Mouse (Mus musculus): Measurements from ENCODE around the gene Mut. TPM values are rescaled to one million over a fixed set of nuclear protein-coding genes. Genes with fewer than 3 reads are reported as not detected.

The Mut gene
- 100 to 1,000 TPM; 146 to 162 TPM for total RNA-seq (2021)

DNA sequence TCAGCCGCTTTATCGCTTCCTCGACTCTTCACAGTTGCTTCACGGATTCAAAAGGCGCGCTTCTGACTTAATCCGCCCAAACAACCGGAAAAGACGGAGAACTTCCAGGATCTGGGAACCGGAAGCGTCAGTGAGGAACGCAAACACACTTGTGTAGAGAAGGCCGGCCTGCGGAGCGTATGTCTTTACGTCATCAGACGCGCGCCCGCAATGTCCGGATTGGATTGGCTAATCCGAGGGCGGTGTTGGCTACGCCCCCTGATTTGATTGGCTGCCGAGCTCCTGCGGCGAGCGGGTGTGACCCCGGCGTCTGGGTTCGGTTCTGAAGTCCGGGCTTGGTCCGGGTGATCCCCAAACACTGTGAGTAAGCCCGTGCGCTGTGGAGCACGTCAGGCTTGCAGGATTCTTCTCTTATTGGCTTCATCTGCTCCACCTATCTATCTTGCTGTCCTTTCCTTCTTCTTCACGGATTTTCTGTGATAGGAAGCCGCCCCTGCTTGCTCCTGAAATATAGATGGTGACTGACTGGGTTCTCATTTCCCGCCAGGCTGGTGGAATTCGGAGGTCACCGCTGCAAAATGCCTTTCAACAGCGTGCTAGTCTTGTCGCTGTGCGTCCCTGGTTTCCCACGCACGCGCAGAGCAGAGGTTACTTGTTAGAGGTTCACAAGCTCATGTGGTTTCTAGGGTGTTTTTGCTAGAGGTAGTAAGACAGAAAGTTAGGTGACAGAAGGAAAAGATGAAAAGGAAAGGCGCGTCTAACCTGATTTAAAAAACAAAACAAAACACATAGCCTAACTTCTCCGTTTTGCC is at the start of gene Mut, which contains the start of gene Cenpq:
Gene Mut (plus strand): TSS at position 266 of the 812 bp plus-strand sequence.
Gene Cenpq (minus strand): TSS at position 628 of the 812 bp plus-strand sequence.
- intact Hi-C loops (cut with DNase I): no loop called here
- peak; percentile 97 for DNase-seq

DNA sequence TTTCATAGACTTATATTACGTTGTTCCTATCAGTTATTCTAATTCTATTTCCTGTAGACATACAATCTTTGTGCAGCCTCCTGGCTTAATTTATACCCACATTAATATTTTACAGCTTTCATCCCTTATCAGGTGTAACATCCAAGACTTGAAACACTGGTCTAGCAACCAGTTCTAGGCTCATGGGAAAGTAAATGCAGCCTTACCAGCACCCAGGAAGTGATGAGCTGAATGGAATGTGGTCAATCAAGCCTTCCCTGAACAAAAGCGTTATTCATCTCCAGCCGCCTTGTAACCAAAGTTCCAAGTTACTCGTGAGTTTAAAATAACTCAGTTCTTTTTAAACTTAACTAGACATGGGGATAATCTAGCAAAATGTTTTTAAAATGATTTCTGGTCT is 49.3 kb upstream of the Mut start:
- intact Hi-C loops (cut with DNase I): no loop called here
- DNase-seq: no peak

DNA sequence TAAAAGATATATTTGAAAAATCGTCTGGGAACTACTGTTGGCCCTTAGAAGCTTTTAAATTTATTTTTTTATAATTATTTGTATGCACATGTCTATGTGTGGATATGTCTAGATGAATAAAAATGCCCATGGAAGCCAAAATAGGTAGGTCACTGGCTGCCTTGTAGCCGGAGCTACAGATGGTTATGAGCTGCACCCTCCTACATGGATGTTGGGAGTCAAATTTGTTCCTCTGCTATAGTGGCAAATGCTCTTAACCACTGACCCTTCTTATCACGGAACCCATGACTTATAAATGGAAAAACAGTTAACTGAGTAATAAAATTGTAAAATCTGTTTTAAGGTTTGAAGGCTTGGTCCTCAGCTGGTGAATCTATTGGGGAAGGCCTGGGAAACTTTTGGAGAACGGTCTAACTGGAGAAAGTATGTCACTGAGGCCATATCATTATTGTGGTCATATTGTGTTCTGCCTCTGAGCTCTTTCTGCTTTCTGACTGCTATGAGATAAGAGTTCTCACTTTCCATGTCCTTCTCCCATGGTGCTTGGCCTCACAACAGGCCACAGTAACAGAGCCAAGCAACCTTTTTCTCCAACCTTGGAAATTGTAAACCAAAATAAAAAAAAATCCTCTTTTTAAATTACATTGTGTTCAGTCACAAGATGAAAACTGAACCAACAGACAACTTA is 46.5 kb upstream of the Mut start:
- intact Hi-C loops (cut with DNase I): no loop called here
- no peak for DNase-seq

DNA sequence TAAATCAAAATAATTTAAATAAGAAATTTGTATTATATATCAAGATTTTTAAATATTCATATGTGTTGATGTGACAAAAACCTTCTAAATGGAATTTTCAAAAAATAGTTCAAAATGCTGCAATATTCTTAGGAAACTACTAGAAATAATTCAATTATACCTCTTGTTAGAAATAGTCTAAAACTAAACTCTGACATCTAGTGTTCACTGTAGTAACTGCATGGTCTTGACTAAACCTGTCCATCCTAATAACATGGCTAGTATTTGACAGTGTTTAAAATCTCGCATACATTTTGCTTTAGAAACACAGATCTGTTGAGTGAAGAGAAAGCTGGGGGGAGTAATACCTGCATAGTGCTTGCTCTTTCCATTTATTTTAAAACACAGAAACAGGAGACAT is 37.6 kb upstream of the Mut start:
- DNase-seq: no peak

DNA sequence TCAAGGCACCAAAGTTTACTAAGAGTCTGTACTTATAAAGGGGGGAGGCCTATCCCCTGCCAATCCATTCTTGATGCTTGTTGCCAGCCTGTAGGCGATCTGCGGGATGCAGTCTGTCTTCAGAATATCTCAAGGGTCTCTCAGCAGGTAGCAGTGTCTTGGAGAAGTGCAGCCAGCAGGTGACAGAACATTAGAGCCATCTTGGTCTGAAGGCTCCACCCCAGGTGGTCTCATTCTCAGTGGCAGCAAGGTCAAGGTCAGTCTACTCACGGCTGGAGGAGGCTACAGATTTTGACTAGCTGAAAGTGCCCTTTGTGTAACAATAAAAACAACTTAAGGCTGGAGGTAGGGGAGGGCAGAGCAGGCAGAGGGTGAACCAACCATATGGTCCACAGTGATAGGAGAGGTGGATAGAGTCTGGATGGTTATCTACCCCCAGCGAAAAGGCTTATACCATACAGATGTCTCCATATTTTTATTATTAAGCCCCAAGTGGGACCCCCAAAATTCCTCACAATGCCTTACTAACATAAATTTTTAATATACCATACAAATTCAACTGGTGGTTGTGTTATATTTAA is 34.6 kb upstream of the Mut start:
- DNase-seq: no peak
- intact Hi-C loops (cut with DNase I): no loop called here

More for the DNA sequence above, 37.6 kb upstream of the Mut start:
- intact Hi-C loops (cut with DNase I): loop anchor here (1.0 to 2.0 kb wide), 2 partner anchors 60 to 72 kb away; no protein-coding TSS in a partner anchor

DNA sequence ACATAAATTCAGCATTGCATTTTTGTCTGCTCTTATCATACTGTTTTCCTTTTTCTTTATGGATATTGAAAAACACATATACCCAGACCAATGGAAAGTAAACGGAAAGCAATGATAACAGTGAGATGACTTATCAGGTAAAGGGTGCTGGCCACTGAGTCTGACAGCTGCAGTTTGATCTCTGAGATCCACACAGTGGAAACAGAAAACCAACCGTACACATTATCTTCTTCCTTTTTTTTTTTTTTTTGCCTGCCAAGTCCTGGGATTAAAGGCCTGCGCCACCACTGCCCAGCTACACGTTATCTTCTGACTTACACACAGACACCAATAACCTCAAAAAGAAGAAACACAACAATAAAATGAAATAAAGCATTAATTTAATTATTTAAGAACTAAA is 31.1 kb upstream of the Mut start:
- intact Hi-C loops (cut with DNase I): no loop called here
- no peak for DNase-seq

DNA sequence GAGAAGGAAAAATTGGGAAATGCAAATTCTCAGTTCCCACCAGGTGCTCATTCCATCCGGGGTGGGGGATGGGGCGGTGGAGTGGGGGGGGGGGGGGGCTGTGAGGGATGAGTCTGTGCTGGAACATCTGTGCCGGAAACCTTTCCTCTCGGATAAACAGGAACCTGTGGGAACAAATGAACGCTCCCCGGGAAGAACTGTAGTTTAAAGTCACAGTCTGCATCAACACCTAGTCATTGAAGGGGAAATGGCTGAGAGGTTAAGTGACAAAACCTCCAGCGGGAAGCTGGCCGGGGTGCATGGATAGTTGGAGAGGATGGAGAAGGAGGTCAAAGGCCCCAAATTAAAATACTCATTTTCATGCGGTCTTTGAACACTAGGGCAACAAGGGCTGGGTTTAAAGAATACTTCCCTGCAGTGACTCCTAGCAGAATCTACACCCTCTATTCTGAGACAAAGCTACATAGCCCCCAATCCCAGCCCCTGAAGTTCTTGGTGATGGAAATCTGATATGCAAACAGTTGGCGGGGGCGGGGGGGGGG is 30.4 kb upstream of the Mut start:
- DNase-seq: no peak
- intact Hi-C loops (cut with DNase I): no loop called here

DNA sequence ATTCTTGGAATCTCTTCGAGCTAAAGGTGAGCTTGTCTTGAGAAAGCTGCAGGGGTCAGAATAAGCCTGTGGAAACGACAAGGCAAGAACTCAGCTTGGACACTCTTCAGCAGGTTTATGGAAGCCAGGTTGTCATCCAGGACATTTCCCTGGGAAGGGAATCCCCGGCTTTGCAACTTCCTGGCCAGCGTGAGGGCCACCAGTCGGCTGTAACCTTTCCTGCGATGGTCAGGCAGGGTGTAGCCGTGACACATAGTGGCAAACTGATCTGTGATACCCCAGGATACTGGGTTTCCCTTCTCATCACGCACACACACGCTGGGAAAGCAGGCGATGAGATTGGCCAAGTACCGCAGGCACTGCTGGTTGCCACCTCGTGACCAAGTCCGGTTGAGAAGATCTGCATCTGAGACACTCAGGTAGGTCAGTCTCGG is 29.7 kb upstream of the Mut start:
- DNase-seq: no peak
- intact Hi-C loops (cut with DNase I): no loop called here

DNA sequence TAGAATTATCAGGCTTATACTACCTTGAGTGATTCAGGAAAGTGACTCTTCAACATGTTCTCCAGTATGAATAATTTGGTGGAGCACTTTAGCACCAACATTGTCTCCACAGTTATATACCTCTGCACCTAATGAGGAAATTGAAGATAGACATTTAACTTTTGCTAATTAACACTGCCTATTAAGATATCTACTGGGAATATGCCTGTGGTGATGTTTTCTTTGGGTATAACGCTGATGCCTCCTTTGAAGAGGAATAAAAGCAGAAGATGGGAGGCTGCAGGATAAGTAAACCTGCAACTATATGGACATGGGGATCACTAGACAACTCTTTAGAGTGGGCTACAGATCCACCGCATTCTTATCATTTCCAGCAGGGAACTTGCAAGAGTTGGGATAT is 20.2 kb upstream of the Mut start, which contains the start of gene Glyatl3:
Gene Glyatl3 (minus strand): TSS at position 101 of the 400 bp plus-strand sequence.
- intact Hi-C loops (cut with DNase I): no loop called here
- DNase-seq: no peak

DNA sequence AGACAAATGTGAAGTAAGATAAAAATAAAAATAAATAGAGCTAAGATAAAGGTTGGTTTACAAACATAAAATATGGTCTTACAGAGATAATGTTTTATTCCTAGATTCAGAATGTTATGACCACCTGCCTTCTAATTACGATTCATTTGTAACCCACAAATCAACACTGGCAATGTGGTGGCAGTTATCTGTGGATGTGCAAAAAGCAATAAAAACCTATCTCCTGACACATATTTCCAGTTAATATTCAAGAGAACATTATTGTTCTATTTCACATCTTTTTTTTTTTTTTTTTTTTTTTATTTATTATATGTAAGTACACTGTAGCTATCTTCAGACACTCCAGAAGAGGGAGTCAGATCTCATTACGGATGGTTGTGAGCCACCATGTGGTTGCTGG is 19.0 kb upstream of the Mut start:
- intact Hi-C loops (cut with DNase I): no loop called here

DNA sequence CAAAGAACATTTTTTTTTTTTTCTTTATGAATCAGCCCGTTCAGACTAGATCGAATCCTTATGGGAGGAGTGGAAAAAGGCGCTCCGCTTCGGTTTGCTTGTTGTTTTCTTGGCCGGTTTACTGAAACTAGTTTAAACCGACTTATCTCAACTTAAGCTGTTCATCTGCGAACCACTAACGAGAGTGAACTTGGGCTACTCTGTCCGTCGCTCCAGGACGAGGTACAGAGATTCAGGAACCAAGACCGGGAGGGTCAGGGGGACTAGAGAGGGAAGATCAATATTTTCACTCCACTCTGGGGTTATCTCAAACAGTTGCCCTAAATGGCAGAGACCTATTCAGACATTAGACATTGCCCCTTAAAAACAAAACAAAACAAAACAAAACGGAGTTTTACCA is 500 bp upstream of the Mut start:
- peak in 1 of 2 experiments; percentile 2 for DNase-seq
- intact Hi-C loops (cut with DNase I): no loop called here

More for the DNA sequence above, 19.0 kb upstream of the Mut start:
- DNase-seq: no peak

DNA sequence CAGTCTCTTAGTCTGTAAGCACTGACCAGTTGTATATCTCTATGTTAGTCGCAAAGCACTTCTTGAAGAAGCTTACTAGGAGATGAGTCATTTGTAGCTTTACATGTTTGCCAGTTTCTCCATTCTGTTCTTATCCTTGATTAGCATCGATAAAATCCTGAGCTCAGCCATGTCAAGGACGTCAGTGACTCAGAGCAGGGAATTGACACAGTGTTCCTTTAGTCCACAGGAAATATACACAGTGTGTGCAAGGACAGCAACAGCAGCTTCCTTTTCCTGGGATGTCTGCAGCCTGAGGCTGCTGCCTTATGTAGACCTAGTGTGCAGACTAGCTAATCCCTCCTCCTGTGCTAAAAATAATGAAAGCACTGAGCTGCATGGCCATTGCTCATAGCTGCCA is 14.0 kb downstream of the Mut start:
- DNase-seq: no peak
- intact Hi-C loops (cut with DNase I): no loop called here

DNA sequence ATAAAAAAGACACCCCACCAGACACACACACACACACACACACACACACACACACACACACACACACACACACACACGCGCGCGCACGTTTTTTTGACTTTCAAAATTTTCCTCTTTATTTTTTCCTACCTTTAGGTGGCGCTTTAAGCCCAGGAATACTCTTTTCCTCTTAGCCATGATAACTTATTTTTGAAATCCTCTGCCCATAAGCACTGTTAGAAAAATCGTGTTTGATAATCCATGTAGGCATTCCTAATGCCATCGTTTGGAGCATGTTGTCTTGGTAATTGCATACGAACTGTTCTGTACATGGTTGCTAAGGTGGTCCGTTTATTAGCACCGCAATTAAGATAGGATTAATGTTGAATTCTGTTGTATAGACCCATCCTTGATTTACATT is 43.4 kb downstream of the Mut start:
- no peak for DNase-seq
- intact Hi-C loops (cut with DNase I): loop anchor here (10.0 kb wide), 1 partner anchor 1627 kb away; no protein-coding TSS in a partner anchor

DNA sequence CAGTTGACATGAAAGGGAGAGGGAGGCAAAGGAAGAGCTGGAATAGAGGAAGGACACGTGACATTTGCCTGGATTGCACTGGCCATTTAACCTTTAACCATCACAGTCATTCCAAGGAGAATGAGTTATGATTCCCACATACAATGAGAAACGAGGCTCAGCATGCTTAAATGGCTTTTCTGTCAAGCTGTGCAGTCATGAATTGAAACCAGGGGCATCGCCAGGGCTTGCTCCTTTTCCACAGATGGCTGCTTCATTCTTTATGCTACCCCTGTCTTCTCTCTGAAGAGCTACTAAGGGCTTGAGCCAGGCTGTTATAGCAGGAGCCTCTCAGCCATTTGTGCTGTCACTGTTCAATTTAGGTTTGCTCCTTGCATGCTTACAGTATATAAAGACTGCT is 57.6 kb downstream of the Mut start:
- no peak for DNase-seq
- intact Hi-C loops (cut with DNase I): no loop called here

Other genes starting within 250 kb of the Mut start
- not detected for gene Esp1, start 207.6 kb upstream of the Mut start, total RNA-seq (2021)
- not detected for gene Crisp2, start 127.7 kb upstream of the Mut start, total RNA-seq (2021)
- gene Rhag, start 123.6 kb upstream of the Mut start, total RNA-seq (2021): under 1 TPM; 0.22 to 0.89 TPM
- gene 9130008F23Rik, start 54.1 kb upstream of the Mut start, total RNA-seq (2021): under 1 TPM; 0.30 to 0.53 TPM
- not detected for gene Glyatl3, start 20.3 kb upstream of the Mut start, total RNA-seq (2021)
- 1 to 10 TPM; 5.3 to 5.7 TPM for gene Cenpq, start 362 bp downstream of the Mut start, total RNA-seq (2021)